Mouse (Mus musculus): ENCODE measurements around the gene Ddx24.
"Not testable (repeated sequence)": the region's sequence is repeated elsewhere in the genome, so short reads cannot be mapped to it uniquely, and the experiment has no call there.

The Ddx24 gene

DNA sequence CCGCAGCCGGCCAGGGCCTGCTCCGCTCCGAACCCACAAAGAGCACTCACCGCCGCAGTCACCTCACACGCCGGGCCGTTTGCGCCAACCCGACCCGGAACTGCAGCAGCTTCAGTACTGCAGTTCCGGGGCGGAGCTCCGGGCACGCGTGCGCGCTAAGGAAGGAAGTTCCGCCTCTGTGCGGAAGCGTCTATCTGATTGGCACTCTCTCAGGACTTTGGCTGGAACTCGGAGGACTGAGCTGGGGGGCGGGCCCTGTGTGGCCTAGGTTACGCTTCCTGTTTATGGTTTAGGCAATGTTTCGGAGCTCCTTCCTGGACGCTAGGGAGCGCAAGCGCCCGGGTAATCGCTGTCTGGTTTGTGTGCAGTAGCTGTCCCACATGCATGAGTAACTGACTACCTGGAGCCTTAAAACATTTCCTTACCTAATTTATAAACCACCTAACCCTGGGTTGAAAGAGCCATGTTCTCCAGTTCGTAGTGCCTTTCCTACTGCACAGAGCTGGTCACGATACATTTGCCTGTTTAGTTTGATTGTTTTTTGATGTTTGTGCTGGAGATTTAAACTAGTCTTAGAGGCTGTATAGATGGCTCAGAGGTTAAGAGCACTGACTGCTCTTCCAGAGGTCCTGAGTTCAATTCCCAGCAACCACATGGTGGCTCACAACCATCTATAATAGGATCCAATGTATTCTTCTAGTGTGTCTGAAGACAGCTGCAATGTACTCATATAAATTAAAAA lies at the start of gene Ddx24:
TSS of gene Ddx24 (minus strand) at position 102 of the 742 bp plus-strand sequence.
- peak; percentile 96 to 98 for DNase-seq (ENCODE audit: low spot score in 2 of 2)

DNA sequence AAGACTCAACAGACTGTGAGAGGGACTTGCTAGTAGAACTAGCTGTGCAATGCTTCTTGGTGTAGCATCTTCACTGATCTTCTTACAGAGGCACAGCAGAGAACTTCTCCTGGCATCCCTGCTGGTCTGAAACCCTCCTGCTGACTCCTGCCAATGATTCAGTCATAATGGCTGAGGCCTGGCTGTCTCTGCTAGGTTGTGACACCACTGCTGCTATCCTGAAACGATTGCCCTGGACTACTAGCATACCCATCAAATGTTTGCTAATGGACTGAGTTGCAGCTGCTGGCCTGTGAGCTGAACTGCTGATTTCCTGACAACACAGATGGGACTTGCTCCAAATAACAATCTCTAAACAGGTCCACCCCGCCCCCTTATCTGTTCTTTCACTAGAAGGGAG lies 48.9 kb upstream of the Ddx24 start:
- DNase-seq (ENCODE audit: low spot score in 2 of 2): no peak

DNA sequence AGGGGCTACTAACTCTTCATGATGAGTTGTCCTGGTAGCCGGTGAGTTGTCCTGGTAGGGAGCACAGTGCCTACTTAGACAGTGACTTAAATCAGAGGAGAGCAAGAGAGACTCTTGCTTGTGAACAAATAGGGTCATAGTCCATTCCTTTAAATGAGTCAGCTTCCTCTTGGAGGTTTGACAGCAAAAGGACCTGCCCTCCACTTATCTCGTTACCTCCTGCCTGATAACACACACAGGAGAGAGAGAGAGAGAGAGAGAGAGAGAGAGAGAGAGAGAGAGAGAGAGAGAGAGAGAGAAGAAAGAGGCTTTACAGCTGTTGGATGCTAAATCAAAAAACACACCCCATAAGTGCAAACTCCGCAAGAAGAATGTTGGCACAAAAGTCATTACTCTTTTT lies 31.5 kb upstream of the Ddx24 start, which contains the start of gene Ifi27l2b:
TSS of gene Ifi27l2b (minus strand) at position 84 of the 400 bp plus-strand sequence.
- DNase-seq (ENCODE audit: low spot score in 2 of 2): no peak

- DNase-seq (ENCODE audit: low spot score in 2 of 2): not testable (repeated sequence)
These were observed 31.1 kb upstream of the Ddx24 start for GRCm38 (mm10) chr12:103456727-103457126.

GRCm38 (mm10) chr12:103453361-103453760 lies 27.7 kb upstream of the Ddx24 start:
- DNase-seq (ENCODE audit: low spot score in 2 of 2): no peak

DNA sequence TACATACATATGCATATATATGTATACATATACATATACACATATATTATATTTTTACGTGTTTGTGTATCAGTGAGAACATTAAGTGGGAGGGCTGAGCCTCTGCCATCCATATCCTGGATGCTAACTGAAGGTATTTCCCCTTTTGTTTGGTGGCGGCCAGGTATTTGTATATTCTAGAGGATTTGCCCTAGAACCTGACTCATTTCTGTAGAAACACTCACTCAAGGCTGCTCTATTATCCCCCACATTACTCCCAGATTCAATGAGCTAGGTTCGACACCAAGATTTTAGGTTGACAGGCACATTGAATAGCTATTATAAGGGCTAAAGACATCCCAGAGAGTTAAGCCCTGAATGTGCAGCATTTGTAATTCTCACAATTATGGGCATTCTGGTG lies 19.4 kb upstream of the Ddx24 start:
- no peak for DNase-seq (ENCODE audit: low spot score in 2 of 2)

- DNase-seq (ENCODE audit: low spot score in 2 of 2): not testable (repeated sequence)
These were observed 18.6 kb upstream of the Ddx24 start for GRCm38 (mm10) chr12:103444261-103444660.

- no peak for DNase-seq (ENCODE audit: low spot score in 2 of 2)
These were observed 17.9 kb upstream of the Ddx24 start, which contains the start of gene Ifi27l2a for GRCm38 (mm10) chr12:103443524-103443923. TSS of gene Ifi27l2a (minus strand) at chr12:103443680.

DNA sequence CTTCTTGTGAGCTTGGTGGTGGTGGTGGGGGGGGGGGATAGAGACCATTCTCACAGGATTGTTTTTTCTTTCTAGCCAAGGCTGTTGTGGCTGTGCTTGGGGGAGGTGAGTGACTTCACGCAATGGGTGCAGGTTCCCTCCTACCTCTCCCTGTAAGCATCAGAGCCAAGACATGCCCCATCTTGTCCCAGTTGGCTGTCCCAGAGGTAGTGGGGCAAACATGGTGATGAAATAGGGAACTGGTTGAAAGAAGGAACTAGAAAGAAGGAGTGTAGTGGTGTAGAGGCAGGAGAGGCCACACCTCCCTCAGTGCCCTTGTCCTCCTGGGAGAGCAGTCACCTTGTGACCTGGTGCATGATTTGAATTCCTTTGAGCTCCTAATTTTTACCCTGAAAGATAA lies 12.0 kb upstream of the Ddx24 start:
- peak in 1 of 2 experiments; percentile 51 for DNase-seq (ENCODE audit: low spot score in 2 of 2)

- DNase-seq (ENCODE audit: low spot score in 2 of 2): no peak
These were observed 9.2 kb upstream of the Ddx24 start for GRCm38 (mm10) chr12:103434861-103435260.

- DNase-seq (ENCODE audit: low spot score in 2 of 2): peak; percentile 49 to 75
These were observed 8.5 kb upstream of the Ddx24 start, which contains the start of gene Ifi27 for GRCm38 (mm10) chr12:103433986-103434731. TSS of gene Ifi27 (plus strand) at chr12:103434211.

DNA sequence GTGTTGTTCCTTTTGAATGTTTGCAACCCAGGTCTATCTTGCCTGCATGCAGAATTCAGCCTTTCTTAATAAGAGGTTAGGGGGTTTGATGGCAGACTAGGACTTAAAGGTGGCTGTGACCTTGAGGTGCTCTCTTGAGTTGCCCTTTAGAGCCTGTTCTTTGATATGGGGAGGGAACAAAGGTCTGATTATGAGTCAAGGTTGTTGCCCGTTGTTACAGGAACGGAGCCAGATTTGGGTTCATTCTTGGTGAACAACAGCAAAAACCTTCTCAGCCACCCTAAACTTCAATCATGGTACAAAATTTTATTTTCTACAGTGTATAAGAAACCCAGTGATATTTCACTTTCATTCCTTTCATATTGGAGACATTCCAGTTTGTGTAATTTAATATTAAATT lies 7.8 kb upstream of the Ddx24 start:
- DNase-seq (ENCODE audit: low spot score in 2 of 2): no peak

DNA sequence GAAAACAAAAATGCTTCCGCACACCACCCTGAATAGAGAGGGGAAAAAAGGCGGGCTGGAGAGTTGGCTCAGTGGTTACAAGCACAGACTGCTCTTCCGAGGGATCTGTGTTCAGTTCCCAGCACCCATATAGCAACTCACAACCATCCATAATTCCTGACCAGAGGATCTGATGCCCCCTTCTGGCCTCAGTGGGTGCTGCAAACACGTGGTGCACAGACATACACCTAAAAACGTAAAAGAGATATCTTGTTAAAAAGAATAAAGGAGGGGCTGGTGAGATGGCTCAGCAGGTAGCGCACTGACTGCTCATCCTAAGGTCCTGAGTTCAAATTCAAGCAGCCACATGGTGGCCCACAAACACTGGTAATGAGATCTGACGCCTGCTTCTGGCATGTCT lies 1.1 kb upstream of the Ddx24 start:
- no peak for DNase-seq (ENCODE audit: low spot score in 2 of 2)

DNA sequence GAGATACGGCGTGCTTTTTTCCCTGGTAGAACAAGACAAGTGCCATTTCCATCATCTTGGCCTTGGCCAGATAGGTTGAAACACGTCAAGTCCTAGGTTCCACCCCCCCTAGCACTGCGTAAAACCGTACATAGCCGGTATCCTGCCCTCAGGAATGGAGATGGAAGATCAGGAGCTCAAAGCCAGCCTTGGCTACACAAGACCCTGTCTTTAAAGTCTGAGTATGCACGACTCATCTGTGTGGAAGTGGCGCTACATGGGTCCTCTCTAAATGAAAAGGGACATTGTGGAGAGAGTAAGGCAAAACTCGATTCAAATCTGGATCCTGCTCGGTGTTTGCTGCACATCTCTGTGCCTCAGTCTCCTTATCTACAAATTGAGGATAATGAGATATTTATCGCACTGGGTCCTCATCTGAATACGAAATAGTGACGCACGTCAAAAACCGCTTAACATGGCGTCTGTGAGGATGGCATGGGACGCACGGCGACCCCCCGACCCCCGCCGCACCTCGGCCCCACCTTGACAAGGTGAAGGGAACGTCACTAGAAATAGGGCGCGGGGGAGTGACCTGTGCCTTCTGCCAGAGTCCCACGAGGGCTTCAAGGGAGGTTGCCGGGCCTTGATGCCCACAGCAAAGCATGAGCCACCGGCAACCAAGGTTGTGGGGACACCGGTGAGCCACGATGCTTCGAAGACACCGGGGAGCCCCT lies 458 bp downstream of the Ddx24 start:
- peak in 1 of 2 experiments; percentile 17 for DNase-seq (ENCODE audit: low spot score in 2 of 2)

- DNase-seq (ENCODE audit: low spot score in 2 of 2): no peak
These were observed 17.5 kb downstream of the Ddx24 start for GRCm38 (mm10) chr12:103408144-103408543.

GRCm38 (mm10) chr12:103407720-103408119 lies 17.9 kb downstream of the Ddx24 start, which contains the start of gene 9330161L09Rik:
TSS of gene 9330161L09Rik (minus strand) at chr12:103407820.
- no peak for DNase-seq (ENCODE audit: low spot score in 2 of 2)

DNA sequence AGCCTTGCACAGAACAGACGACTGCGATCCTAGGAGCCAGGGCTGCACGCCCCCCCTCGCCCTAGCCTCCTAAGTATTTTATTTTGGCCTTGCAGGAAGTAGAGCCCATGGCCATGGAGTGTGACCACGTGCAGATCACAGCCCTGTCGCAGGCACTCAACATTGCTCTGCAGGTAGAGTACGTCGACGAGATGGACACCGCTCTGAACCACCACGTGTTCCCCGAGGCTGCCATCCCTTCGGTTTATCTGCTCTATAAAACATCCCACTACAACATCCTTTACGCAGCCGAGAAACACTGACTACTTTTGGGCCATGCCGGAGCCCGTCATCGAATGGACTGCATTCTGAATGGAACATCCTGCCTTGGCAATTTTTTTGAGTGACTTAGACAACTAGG lies 21.5 kb downstream of the Ddx24 start:
- DNase-seq (ENCODE audit: low spot score in 2 of 2): no peak

DNA sequence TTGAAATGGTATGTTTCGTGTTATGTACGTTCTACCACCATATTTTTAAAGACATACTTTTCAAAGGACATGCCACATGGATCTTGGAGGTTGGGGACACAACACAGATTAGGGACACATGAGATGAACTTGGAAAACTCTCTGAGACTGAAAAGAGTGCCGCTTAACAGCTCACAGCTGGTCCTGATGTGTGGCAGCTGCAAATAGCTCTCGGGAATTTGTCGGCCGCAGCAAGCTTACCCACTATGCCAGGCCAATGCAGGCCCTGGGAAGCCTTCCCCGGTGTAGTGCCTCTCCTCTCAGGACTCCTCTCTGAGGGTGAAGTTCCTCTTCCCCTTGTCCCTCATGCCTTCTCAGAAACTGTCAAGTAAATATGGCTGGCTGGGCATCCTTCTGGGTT lies 28.9 kb downstream of the Ddx24 start:
- DNase-seq (ENCODE audit: low spot score in 2 of 2): no peak

- DNase-seq (ENCODE audit: low spot score in 2 of 2): peak; percentile 46 to 70
These were observed 29.9 kb downstream of the Ddx24 start for GRCm38 (mm10) chr12:103395486-103396275.

DNA sequence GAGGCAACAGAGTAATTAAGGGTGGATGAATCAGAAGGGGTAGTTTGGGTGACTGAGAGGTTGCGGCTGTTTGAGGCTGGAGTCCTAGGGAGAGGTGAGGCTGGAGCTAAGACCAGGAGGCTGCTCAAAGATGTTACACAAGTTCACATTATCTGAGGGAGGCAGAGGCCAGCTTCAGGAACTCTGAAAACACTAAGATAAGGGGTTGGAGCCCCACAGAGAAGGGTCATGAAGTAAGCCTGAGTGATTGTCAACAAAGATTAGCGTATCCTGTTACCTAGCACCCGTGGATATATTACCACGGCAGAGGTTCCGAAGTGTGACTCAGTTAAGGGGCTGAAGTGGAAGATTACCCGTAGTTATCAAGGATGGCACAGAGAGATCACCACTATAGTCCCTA lies 32.1 kb downstream of the Ddx24 start:
- DNase-seq (ENCODE audit: low spot score in 2 of 2): no peak

DNA sequence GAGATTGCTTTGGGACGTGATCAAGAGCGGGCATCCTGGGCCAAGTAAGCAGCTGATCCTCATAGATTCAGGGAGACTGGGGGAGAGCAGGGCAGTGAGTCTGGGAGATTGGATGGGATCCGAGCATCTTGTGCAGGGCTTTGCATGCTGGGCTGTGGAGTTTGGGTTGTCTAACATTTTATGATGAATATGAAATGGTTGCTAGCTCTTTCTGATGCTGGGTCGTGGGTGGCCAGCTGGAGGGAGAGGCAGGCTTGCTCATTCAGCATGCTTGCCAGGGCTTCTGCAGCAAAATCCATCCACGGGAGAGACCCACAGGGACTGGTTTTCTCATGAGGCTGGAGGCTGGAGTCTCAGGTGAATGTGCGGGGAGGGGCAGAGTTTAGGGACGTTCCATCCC lies 34.5 kb downstream of the Ddx24 start:
- DNase-seq (ENCODE audit: low spot score in 2 of 2): no peak
